Mouse (Mus musculus) adipocyte (in vitro differentiated cells): ENCODE results near the gene Fxyd4.

ENCODE experiments used
- DNase-seq: peaks from one replicate; pipeline ENCODE4 v3.0.0-alpha.2; 2016; ENCODE audit warnings: low spot score

The Fxyd4 gene

GRCm38 (mm10) chr6:117917576-117917975 lies 19.9 kb downstream of the Fxyd4 start:
- DNase-seq: peak; percentile 72

- peak; percentile 84 for DNase-seq
These were observed 20.6 kb downstream of the Fxyd4 start for GRCm38 (mm10) chr6:117916737-117917426.

GRCm38 (mm10) chr6:117916205-117916736 lies 21.2 kb downstream of the Fxyd4 start:
- DNase-seq: no peak

GRCm38 (mm10) chr6:117914541-117914940 lies 23.0 kb downstream of the Fxyd4 start:
- no peak for DNase-seq

GRCm38 (mm10) chr6:117910120-117910661 lies 27.3 kb downstream of the Fxyd4 start:
- no peak for DNase-seq

GRCm38 (mm10) chr6:117908424-117908900 lies 29.0 kb downstream of the Fxyd4 start:
- peak; percentile 53 for DNase-seq

- no peak for DNase-seq
These were observed 29.5 kb downstream of the Fxyd4 start for GRCm38 (mm10) chr6:117907979-117908355.

GRCm38 (mm10) chr6:117907301-117907978 lies 30.1 kb downstream of the Fxyd4 start:
- peak; percentile 93 for DNase-seq

- peak; percentile 99 for DNase-seq
These were observed 30.8 kb downstream of the Fxyd4 start for GRCm38 (mm10) chr6:117906590-117907271.

- no peak for DNase-seq
These were observed 31.4 kb downstream of the Fxyd4 start for GRCm38 (mm10) chr6:117906015-117906531.

- DNase-seq: peak; percentile 83
These were observed 32.1 kb downstream of the Fxyd4 start for GRCm38 (mm10) chr6:117905260-117905930.

GRCm38 (mm10) chr6:117903836-117904235 lies 33.7 kb downstream of the Fxyd4 start:
- no peak for DNase-seq

GRCm38 (mm10) chr6:117902556-117902955 lies 34.9 kb downstream of the Fxyd4 start:
- no peak for DNase-seq

- DNase-seq: no peak
These were observed 35.7 kb downstream of the Fxyd4 start for GRCm38 (mm10) chr6:117901510-117902402.

GRCm38 (mm10) chr6:117900126-117901080 lies 37.1 kb downstream of the Fxyd4 start, which contains the start of gene Hnrnpf:
Gene Hnrnpf (plus strand): TSS chr6:117900324.
- DNase-seq: peak; percentile 71

GRCm38 (mm10) chr6:117897800-117898199 lies 39.7 kb downstream of the Fxyd4 start:
- no peak for DNase-seq

GRCm38 (mm10) chr6:117893435-117893834 lies 44.1 kb downstream of the Fxyd4 start:
- no peak for DNase-seq

- no peak for DNase-seq
These were observed 45.1 kb downstream of the Fxyd4 start for GRCm38 (mm10) chr6:117892386-117892785.
